Mouse (Mus musculus) bone marrow macrophage, adult 2 months (primary cell): ENCODE measurements around the gene Sort1.

Experiments
- CTCF ChIP-seq: IDR thresholded peaks from 2 replicates; pipeline ENCODE4 v1.5.1; 2012; ENCODE audit warnings: low read depth, mild to moderate bottlenecking, low read length, moderate library complexity
- POLR2A ChIP-seq: IDR thresholded peaks from 2 replicates; pipeline ENCODE4 v1.6.1; 2012; ENCODE audit warnings: mild to moderate bottlenecking, low read depth, low read length, borderline replicate concordance

- TF ChIP-seq CTCF (no peak), POLR2A (no peak)
Observed at GRCm38 (mm10) chr3:108405536-108406305, 121.8 kb downstream of the Sort1 start.
